Mouse (Mus musculus): ENCODE data around the gene Gm12185. TPM values are rescaled to one million over a fixed set of nuclear protein-coding genes. Genes with fewer than 3 reads are reported as not detected.
"Not testable (repeated sequence)": the region's sequence is repeated elsewhere in the genome, so short reads cannot be mapped to it uniquely, and the experiment has no call there.

The Gm12185 gene
- not detected in 2 replicates for polyA plus RNA-seq (2015; fragmentation: Nextera tagmentation; extraction: Ambion mirVana)

DNA sequence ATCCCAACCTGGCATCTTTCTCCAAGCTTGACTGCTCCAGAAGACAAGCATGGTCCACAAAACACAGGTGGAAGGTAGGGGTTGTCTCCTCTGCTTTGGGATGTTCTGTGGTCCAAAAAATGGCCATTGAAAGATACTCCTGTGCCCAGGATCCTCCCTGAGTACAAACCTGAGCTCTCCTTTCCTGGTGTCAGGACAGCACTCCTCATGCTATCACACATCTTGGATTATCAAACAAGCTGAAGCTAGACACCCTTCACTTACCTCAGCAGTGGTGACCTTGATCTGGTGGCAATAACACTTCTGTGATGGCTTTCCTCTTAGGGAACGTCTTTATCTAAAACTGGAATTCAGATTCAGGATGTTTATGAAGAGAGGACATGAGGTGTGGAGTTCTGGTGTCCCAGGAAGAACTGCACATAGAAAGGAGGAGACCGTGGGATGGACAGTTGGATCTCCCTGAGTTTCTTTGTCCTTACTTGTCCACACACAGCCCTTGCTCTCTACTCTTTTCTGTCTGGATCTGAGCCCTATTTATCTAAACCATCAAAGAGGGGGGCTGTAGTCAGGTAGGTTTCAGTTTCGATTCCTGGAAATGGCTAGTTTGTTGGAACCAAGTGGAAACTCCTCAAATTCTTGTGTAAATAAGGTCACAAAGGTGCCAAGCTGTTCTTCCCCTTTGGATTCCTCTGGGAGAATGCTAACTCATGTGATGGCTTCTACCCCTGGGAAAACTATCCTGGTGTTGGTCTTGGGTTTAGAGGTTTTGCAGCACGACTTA, at the start of gene Gm12185:
Gene Gm12185 (minus strand): TSS at position 487 of the 781 bp plus-strand sequence.
- not testable (repeated sequence) for H3K4me1 ChIP-seq; H3K27me3 ChIP-seq; H3K4me2 ChIP-seq; H3K9me3 ChIP-seq; H3K4me3 ChIP-seq; ATAC-seq (ENCODE audit: insufficient number of reproducible peaks, low FRiP score, low TSS enrichment, low read depth); H3K36me3 ChIP-seq; H3K9ac ChIP-seq; H3K27ac ChIP-seq
- 61% methylated on average over 4 of the region's 4 CpGs for WGBS

DNA sequence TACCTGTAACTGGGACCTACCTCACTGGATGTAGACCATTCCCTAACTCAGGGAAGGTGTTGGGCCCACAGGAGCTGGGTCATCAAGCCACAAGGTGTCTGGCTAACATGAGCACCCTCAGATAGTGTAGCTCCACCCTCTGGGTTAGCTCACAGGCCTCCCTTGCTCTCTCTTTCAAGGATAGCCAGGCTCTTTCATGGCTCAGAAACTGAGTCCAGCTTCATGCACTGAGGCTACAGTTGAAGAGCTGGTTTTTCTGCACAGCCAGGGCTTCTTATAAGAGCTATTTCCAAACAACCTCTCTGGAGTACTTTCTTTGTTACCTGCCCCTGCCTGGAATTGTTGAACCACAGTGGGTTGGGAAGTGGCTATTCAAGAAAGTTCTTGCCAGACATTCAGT, 20.0 kb upstream of the Gm12185 start:
- H3K9ac ChIP-seq; ATAC-seq (ENCODE audit: insufficient number of reproducible peaks, low FRiP score, low TSS enrichment, low read depth); H3K27me3 ChIP-seq; H3K36me3 ChIP-seq; H3K27ac ChIP-seq; H3K4me3 ChIP-seq; H3K9me3 ChIP-seq; H3K4me2 ChIP-seq; H3K4me1 ChIP-seq: not testable (repeated sequence)

DNA sequence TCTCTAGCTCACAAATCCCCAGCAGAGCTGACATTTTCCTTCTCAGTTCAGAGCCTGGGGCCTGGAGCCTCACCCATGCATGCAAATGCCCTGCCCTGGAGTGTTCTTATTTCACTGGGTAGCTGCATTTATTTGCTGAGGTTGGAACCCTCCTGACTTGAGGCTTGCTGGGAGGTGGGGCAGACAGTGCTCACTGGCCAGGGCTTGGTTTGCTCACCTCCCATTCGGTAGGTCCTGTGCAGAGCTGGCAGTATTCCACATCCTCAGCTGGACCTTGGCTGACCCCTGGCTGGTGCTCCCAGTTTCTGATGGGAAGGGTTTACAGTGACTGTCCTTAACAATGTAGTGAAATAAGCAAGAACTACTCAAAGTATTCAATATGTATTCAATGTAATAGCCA, 14.8 kb upstream of the Gm12185 start:
- not testable (repeated sequence) for H3K4me1 ChIP-seq; H3K27me3 ChIP-seq; H3K4me3 ChIP-seq; H3K4me2 ChIP-seq; H3K9me3 ChIP-seq; H3K9ac ChIP-seq; H3K27ac ChIP-seq; ATAC-seq (ENCODE audit: insufficient number of reproducible peaks, low FRiP score, low TSS enrichment, low read depth); H3K36me3 ChIP-seq
- 43% methylated on average over 1 of the region's 1 CpGs for WGBS

DNA sequence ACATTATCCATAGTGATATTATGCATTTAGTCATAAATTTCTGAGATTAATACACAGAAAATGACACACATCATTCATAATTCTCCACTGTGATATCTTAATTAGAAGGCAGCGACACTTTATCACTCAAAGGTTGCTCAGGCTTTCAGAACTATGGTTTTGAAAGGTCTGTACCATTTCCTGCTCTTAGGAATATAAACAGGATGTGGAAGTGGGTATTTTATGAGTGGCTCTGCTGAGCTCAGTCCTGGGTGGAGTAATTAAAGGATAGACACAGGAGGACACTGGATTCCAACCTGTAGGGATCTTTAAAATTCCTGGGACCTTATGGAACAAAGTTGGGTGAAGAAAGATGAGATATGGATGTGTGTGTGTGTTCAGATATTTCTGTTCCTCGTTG, 14.3 kb upstream of the Gm12185 start:
- not testable (repeated sequence) for H3K27ac ChIP-seq; H3K4me3 ChIP-seq; ATAC-seq (ENCODE audit: insufficient number of reproducible peaks, low FRiP score, low TSS enrichment, low read depth); H3K27me3 ChIP-seq; H3K36me3 ChIP-seq; H3K9ac ChIP-seq; H3K9me3 ChIP-seq; H3K4me1 ChIP-seq; H3K4me2 ChIP-seq
- 68% methylated on average over 2 of the region's 2 CpGs for WGBS

DNA sequence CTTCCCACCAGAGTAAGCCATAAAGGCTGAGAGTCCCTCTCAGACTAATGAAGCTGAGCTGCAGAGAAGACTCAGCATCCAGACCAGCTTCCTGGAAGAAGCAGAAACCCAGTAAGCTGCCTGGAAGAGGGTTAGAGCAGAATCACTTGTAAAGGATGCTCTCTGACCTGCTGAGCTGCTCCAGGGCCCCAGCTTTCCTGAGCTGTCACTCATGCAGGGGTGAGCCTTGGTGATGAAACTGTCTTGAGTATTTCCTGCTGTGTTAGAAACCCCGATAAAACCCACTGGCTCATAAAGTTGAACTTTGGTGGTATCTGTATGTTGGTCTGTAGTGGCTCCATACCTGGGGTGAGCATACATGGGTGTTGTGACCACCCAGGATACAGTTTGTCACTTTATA, 8.4 kb upstream of the Gm12185 start:
- ATAC-seq (ENCODE audit: insufficient number of reproducible peaks, low FRiP score, low TSS enrichment, low read depth); H3K4me3 ChIP-seq; H3K27ac ChIP-seq; H3K9ac ChIP-seq; H3K27me3 ChIP-seq; H3K9me3 ChIP-seq; H3K36me3 ChIP-seq; H3K4me2 ChIP-seq; H3K4me1 ChIP-seq: not testable (repeated sequence)
- WGBS: 63% methylated on average over 1 of the region's 1 CpGs

DNA sequence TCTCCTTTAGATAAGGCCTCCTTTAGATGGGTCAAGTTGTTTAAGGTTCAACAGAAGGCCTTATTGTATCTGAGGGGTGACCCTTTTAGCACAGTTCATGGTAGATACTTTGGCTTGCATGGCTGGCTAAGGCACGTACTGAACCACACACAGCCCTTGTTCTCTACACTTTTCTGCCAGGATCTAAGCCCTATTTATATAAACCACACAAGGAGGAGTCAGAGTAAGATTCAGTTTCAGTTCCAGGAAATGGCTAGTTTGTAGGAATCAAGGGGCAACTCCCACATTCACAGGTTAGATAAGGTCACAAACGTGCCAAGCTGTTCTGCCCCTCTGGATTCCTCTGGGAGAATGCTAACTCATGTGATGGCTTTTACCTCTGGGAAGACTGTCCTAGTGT, 2.0 kb upstream of the Gm12185 start, which contains the start of gene Tgtp1:
Gene Tgtp1 (minus strand): TSS at position 155 of the 400 bp plus-strand sequence.
- H3K36me3 ChIP-seq; H3K4me1 ChIP-seq; ATAC-seq (ENCODE audit: insufficient number of reproducible peaks, low FRiP score, low TSS enrichment, low read depth); H3K9me3 ChIP-seq; H3K27me3 ChIP-seq; H3K4me3 ChIP-seq; H3K4me2 ChIP-seq; H3K9ac ChIP-seq; H3K27ac ChIP-seq: not testable (repeated sequence)
- 55% methylated on average over 2 of the region's 2 CpGs for WGBS

DNA sequence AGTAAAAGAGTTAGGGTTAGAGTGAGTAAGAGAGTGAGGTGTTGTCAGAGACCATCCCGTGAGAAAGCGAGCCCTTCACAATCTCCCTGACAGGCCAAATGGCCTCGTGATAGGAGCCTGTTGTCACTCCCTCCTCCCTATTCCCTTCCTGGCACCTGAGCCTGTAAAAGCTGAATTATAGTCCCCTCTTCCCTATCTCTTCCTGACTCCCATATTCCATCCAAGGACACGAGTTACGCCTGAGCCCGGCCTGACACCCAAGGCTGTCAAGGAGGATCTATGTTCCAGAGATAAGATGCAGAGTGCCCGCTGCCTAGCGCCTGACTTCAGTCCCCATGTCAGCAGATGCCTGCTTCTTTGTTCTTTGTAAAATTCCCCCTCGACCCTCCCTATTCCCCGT, 1.3 kb upstream of the Gm12185 start:
- not testable (repeated sequence) for H3K4me3 ChIP-seq; H3K4me2 ChIP-seq; H3K27ac ChIP-seq; ATAC-seq (ENCODE audit: insufficient number of reproducible peaks, low FRiP score, low TSS enrichment, low read depth); H3K27me3 ChIP-seq; H3K9me3 ChIP-seq; H3K4me1 ChIP-seq; H3K36me3 ChIP-seq; H3K9ac ChIP-seq
- 23% methylated on average over 10 of the region's 10 CpGs for WGBS

DNA sequence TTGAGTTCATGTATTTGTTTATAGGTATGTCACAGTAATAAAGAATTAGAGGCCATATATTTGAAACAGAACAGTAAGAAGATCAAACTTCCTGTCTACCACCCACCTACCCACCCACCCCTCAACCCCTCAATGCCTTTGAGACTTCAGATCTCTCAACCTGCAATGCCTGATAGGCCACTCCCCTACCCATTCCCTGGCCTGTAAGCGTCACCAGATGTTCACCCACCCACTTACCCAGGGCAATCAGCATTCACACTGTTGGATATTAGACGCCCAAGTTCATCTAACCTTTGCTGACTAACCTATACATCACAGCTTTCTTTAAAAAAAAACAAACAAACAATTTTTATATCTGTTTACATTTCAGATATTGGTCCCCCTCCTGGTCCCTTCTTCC, 2.0 kb downstream of the Gm12185 start:
- not testable (repeated sequence) for H3K36me3 ChIP-seq; H3K4me2 ChIP-seq; H3K4me1 ChIP-seq; H3K9me3 ChIP-seq; ATAC-seq (ENCODE audit: insufficient number of reproducible peaks, low FRiP score, low TSS enrichment, low read depth); H3K27ac ChIP-seq; H3K27me3 ChIP-seq; H3K4me3 ChIP-seq; H3K9ac ChIP-seq
- WGBS: 64% methylated on average over 2 of the region's 2 CpGs

DNA sequence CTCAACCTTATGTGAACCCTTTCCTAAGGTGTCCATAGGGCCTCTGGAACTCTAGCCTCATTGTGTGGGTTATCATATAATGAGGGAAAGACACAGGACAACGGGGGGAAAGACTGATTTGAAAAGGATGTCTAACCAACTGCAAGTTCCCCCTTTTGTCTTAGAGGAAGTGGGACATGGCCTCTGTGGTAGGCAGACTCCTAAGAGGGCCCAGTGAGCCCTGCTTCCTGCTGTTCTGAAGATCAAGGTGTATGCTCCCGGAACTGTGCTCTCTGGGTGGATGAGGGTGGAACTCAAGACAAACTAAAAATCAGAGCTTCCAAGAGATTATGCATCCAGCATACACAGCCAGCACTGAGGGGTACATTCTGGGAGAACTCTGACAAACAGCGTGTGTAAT, 3.8 kb downstream of the Gm12185 start:
- not testable (repeated sequence) for ATAC-seq (ENCODE audit: insufficient number of reproducible peaks, low FRiP score, low TSS enrichment, low read depth); H3K9me3 ChIP-seq; H3K4me1 ChIP-seq; H3K4me3 ChIP-seq; H3K36me3 ChIP-seq; H3K27me3 ChIP-seq; H3K4me2 ChIP-seq; H3K27ac ChIP-seq; H3K9ac ChIP-seq
- 79% methylated on average over 2 of the region's 3 CpGs for WGBS

DNA sequence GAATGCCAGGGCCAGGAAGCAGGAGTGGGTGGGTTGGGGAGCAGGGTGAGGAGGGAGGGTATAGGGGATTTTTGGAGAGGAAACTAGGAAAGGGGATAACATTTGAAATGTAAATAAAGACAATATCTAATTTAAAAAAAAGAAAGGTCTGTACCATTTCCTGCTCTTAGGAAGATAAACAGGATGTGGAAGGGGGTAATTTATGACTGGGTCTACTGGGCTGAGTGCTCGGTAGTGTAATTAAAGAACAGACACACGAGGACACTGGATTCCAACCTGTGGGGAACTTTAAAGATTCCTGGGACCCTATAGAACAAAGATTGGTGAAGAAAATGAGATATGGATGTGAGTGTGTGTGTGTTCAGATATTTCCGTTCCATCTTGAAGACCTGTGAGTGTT, 9.2 kb downstream of the Gm12185 start:
- no CpG with 5 or more reads among the region's 3 CpGs for WGBS
- ATAC-seq (ENCODE audit: insufficient number of reproducible peaks, low FRiP score, low TSS enrichment, low read depth); H3K9me3 ChIP-seq: not testable (repeated sequence)

DNA sequence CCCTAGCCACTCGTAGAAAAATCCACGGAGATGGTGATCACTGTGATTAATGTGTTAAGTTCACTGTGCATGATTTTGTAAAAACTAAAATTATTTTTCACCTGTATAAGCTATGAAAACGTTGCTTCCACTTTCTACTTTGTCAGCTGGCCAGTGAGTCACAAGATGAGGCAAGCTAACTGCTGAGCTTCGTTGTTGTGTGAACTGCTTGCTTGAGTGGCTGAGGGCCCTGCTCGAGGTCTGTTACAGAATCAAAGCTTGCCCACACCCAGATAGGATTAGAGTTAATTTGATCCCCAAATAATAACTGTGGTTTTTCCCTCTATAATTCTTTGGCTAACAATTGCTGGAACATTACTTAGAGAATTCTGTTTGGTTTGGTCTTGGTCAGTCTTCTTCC, 12.0 kb downstream of the Gm12185 start:
- H3K27ac ChIP-seq; ATAC-seq (ENCODE audit: insufficient number of reproducible peaks, low FRiP score, low TSS enrichment, low read depth); H3K27me3 ChIP-seq; H3K4me3 ChIP-seq; H3K9ac ChIP-seq; H3K4me2 ChIP-seq; H3K4me1 ChIP-seq; H3K36me3 ChIP-seq; H3K9me3 ChIP-seq: not testable (repeated sequence)
- no CpG with 5 or more reads among the region's 5 CpGs for WGBS

More for the DNA sequence above, 9.2 kb downstream of the Gm12185 start:
- not testable (repeated sequence) for H3K4me1 ChIP-seq, H3K4me3 ChIP-seq, H3K4me2 ChIP-seq, H3K9ac ChIP-seq, H3K36me3 ChIP-seq, H3K27me3 ChIP-seq, H3K27ac ChIP-seq

DNA sequence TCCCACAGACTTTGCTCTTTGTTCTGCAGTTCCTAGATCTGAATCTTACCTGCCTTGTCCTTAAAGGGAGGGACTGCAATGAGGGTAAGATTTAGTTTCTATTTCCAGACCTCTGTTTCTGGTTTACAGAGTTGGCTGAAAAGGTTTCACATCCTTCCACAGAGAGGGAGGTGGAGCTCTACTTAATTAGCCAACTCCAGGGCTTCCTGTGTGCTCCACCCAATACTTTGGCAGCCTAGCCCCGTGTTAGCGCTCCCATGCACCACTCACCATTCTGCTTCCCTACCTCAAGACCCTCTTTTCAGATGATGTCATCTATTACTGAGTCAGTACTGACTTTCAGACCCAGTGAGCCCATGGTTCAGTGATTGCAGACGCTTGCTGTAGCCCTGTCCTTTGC, 12.8 kb downstream of the Gm12185 start, which contains the start of gene 9930111J21Rik1:
Gene 9930111J21Rik1 (minus strand): TSS at position 148 of the 400 bp plus-strand sequence.
- no CpG with 5 or more reads among the region's 3 CpGs for WGBS
- not testable (repeated sequence) for H3K9ac ChIP-seq; H3K27ac ChIP-seq; ATAC-seq (ENCODE audit: insufficient number of reproducible peaks, low FRiP score, low TSS enrichment, low read depth); H3K4me3 ChIP-seq; H3K9me3 ChIP-seq; H3K36me3 ChIP-seq; H3K27me3 ChIP-seq; H3K4me2 ChIP-seq; H3K4me1 ChIP-seq
